Mouse (Mus musculus): Measurements from ENCODE around the gene Clec2d.
"Not testable (repeated sequence)": the region's sequence is repeated elsewhere in the genome, so short reads cannot be mapped to it uniquely, and the experiment has no call there.

The Clec2d gene

GRCm38 (mm10) chr6:129180403-129181169 lies at the start of gene Clec2d:
TSS of gene Clec2d (plus strand) at chr6:129180615.
- peak; percentile 3 for DNase-seq

- DNase-seq, result no peak
These were observed 47.6 kb upstream of the Clec2d start for GRCm38 (mm10) chr6:129132604-129133341.

GRCm38 (mm10) chr6:129146812-129147211 lies 33.6 kb upstream of the Clec2d start:
- no peak for DNase-seq

GRCm38 (mm10) chr6:129160103-129160502 lies 20.3 kb upstream of the Clec2d start:
- no peak for DNase-seq

GRCm38 (mm10) chr6:129161136-129161535 lies 19.3 kb upstream of the Clec2d start:
- no peak for DNase-seq

GRCm38 (mm10) chr6:129161951-129162350 lies 18.5 kb upstream of the Clec2d start:
- no peak for DNase-seq

- DNase-seq, result no peak
These were observed 17.7 kb upstream of the Clec2d start for GRCm38 (mm10) chr6:129162587-129163159.

- DNase-seq, result no peak
These were observed 16.8 kb upstream of the Clec2d start for GRCm38 (mm10) chr6:129163606-129164005.

- DNase-seq, result no peak
These were observed 9.5 kb upstream of the Clec2d start for GRCm38 (mm10) chr6:129170925-129171324.

GRCm38 (mm10) chr6:129171675-129172074 lies 8.7 kb upstream of the Clec2d start:
- DNase-seq, result no peak

- no peak for DNase-seq
These were observed 5.6 kb upstream of the Clec2d start for GRCm38 (mm10) chr6:129174836-129175235.

GRCm38 (mm10) chr6:129175612-129176011 lies 4.8 kb upstream of the Clec2d start:
- no peak for DNase-seq

GRCm38 (mm10) chr6:129176621-129177020 lies 3.8 kb upstream of the Clec2d start:
- DNase-seq, result no peak

- DNase-seq, result no peak
These were observed 1.1 kb upstream of the Clec2d start for GRCm38 (mm10) chr6:129179281-129179680.

- not testable (repeated sequence) for DNase-seq
These were observed 584 bp upstream of the Clec2d start for GRCm38 (mm10) chr6:129179831-129180230.

- no peak for DNase-seq
These were observed 834 bp downstream of the Clec2d start for GRCm38 (mm10) chr6:129181249-129181648.

GRCm38 (mm10) chr6:129181683-129182082 lies 1.3 kb downstream of the Clec2d start:
- no peak for DNase-seq

GRCm38 (mm10) chr6:129182518-129182917 lies 2.1 kb downstream of the Clec2d start:
- DNase-seq, result no peak

GRCm38 (mm10) chr6:129184001-129184400 lies 3.6 kb downstream of the Clec2d start:
- not testable (repeated sequence) for DNase-seq

GRCm38 (mm10) chr6:129184788-129185187 lies 4.4 kb downstream of the Clec2d start:
- no peak for DNase-seq

GRCm38 (mm10) chr6:129186022-129186421 lies 5.6 kb downstream of the Clec2d start:
- no peak for DNase-seq

GRCm38 (mm10) chr6:129186457-129187199 lies 6.2 kb downstream of the Clec2d start:
- no peak for DNase-seq

GRCm38 (mm10) chr6:129187200-129187651 lies 6.8 kb downstream of the Clec2d start:
- DNase-seq, result no peak

Data from right cerebral cortex, postnatal 25 days (tissue).